Mouse (Mus musculus) lung, embryonic 15.5 days (tissue): Measurements from ENCODE around the gene Proca1. TPM values are rescaled to one million over a fixed set of nuclear protein-coding genes. Genes with fewer than 3 reads are reported as not detected.
A peak's percentile ranks its signal among the peaks of the same experiment; 100 is the strongest.
"Not testable (repeated sequence)": the region's sequence is repeated elsewhere in the genome, so short reads cannot be mapped to it uniquely, and the experiment has no call there.

Source experiments
- ATAC-seq: fragments of 200-750 bp; cut with Nextera tagmentation; 2 replicates; pipeline ENCODE4 v1.8.0; 2017; ENCODE audit warnings: moderate number of reproducible peaks, borderline replicate concordance; ENCODE audit not compliant: low FRiP score, low TSS enrichment; ENCODE audit errors: extremely low read depth
- H3K27ac ChIP-seq: fragments of 300-500 bp; sonication (generic); 2 replicates; pipeline ENCODE4 v1.5.1; 2015; ENCODE audit warnings: moderate library complexity, mild to moderate bottlenecking, inconsistent platforms
- H3K27me3 ChIP-seq: fragments of 300-500 bp; sonication (generic); 2 replicates; pipeline ENCODE4 v1.6.1; 2015; ENCODE audit warnings: inconsistent platforms
- H3K36me3 ChIP-seq: fragments of 300-500 bp; sonication (generic); 2 replicates; pipeline ENCODE4 v1.6.1; 2015; ENCODE audit warnings: inconsistent platforms
- H3K4me1 ChIP-seq: fragments of 300-500 bp; sonication (generic); 2 replicates; pipeline ENCODE4 v1.6.1; 2015; ENCODE audit warnings: inconsistent platforms
- H3K4me2 ChIP-seq: fragments of 300-500 bp; sonication (generic); 2 replicates; pipeline ENCODE4 v1.6.1; 2015; ENCODE audit warnings: inconsistent platforms, mild to moderate bottlenecking, moderate library complexity
- H3K4me3 ChIP-seq: fragments of 300-500 bp; sonication (generic); 2 replicates; pipeline ENCODE4 v1.5.1; 2015; ENCODE audit warnings: mild to moderate bottlenecking, inconsistent platforms
- H3K9ac ChIP-seq: fragments of 300-500 bp; sonication (generic); 2 replicates; pipeline ENCODE4 v1.6.1; 2015; ENCODE audit warnings: inconsistent platforms
- H3K9me3 ChIP-seq: fragments of 300-500 bp; sonication (generic); 2 replicates; pipeline ENCODE4 v1.6.1; 2016; ENCODE audit warnings: inconsistent platforms
- WGBS: fragments of 180-500 bp; shearing (Covaris S2); methylation state at CpG from one replicate; pipeline ENCODE4 v1.1.7; 2015; 5-methylcytosine and 5-hydroxymethylcytosine counted together
- polyA plus RNA-seq: library from polyadenylated mRNA; unstranded; fragments of >200 nt; fragmentation: Nextera tagmentation; extraction: Ambion mirVana; gene quantifications from 2 replicates; pipeline ENCODE4 v1.2.1, GENCODE M21; 2015

Proca1 gene
- polyA plus RNA-seq, 1 experiment from 2014 or later: 4.7 TPM

- H3K4me3 ChIP-seq, H3K27ac ChIP-seq, H3K4me2 ChIP-seq, ATAC-seq, H3K9me3 ChIP-seq, H3K9ac ChIP-seq, H3K27me3 ChIP-seq: not testable (repeated sequence)
- H3K36me3 ChIP-seq: peaks cover 26% of the 10 kb centered on the region
- WGBS: 91% methylated on average over 6 of the region's 6 CpGs
- H3K4me1 ChIP-seq: peaks cover 48% of the 10 kb centered on the region
Measured at GRCm38 (mm10) chr11:78184702-78185101, 8.5 kb upstream of the Proca1 start.

DNA sequence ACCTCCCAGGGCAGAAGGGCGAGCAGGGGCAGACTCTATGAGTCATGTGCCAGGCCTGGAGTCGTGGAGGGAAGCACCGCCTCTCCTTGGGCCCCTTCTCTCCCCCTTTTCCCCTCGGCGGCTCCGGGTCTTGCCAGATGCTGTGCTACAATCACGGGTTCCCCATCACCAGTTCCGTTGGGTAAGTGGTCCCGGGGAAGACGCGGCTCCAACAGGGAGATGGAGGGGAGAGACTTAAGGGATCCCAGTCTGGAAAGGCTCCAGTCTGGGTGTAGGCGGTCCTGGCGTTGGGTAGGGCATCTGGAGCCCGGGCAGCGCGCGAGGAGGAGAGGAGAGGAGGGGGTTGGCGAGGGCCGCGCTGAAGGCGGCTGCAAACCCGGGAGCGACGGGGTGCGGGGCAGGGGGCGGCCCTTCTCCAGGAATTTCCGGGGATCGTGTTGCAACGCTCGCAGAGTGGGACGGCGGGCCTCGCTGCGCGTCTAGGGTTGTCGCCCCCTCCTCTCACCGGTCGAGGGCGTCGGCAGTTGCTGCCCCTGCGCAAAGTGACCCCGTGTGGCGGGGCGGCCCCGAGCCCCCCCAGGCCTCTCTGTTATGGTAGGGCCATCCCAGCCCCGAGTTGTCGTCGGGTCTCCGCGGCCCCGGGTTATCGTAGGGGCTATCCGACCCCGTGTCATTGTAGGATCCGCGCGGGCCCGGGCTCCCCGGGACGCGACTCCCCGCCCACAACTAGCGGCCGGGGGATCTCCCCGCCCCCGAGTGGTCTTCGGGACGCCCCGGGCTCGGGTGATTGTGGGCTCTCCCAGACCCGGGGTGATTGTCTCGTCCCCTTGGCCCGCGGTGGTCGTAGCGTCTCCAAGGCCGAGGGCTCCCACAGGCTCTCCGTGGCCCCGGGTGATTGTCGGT lies 4.6 kb upstream of the Proca1 start, which contains the start of gene Rab34:
TSS of gene Rab34 (plus strand) at position 100 of the 903 bp plus-strand sequence.
- peak; percentile 84 for ATAC-seq
- Histone ChIP-seq H3K4me3 (peak within 1 kb of the TSS; percentile 68), H3K9ac (peak within 1 kb of the TSS; percentile 94), H3K4me1 (peaks cover 29% of the 10 kb centered on the region), H3K27ac (peak within 1 kb of the TSS; percentile 100), H3K36me3 (peaks cover 18% of the 10 kb centered on the region), H3K9me3 (no peaks in the 10 kb centered on the region), H3K27me3 (no peaks in the 10 kb centered on the region), H3K4me2 (peak within 1 kb of the TSS; percentile 67)
- 1% methylated on average over 68 of the region's 80 CpGs for WGBS

DNA sequence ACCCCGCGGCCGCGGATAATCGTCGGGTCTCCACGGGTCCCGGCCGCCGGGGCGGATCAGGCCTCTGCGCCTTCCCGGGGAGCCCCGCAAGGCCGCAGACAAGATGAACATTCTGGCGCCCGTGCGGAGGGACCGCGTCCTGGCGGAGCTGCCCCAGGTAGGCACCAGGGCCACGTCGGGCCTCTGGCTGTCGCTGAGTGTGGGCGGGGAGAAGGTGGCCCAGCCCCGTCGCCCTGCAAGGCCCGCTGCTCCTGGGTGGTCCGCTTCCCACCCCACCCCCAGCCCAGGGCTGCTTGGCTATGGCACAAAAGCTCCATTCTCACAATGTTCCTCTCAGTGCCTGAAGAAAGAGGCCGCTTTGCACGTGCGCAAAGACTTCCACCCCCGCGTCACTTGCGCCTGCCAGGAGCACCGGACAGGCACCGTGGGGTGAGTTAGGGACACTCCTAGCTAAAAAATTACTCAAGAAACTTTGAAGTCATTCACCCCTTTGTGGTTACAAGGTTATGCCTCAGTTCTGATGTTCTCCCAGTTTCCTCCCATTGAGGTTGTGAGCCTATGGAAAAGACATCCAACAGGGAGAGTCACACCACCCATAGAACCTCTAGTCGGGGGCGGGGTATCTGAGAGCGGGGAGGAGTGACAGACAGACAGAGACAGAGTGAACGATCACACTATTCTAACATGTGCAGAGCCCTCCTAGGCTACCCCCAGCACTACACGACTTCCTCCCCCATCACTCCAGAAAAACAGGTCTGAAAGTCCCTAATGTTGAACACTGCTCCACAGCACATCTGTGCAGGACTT lies 3.8 kb upstream of the Proca1 start:
- Histone ChIP-seq H3K27ac (peak overlapping the region; percentile 100), H3K9ac (peak overlapping the region; percentile 94), H3K36me3 (peaks cover 18% of the 10 kb centered on the region), H3K9me3 (no peaks in the 10 kb centered on the region), H3K4me2 (peak overlapping the region; percentile 67), H3K4me3 (peak overlapping the region; percentile 68), H3K4me1 (peaks cover 22% of the 10 kb centered on the region), H3K27me3 (no peaks in the 10 kb centered on the region)
- WGBS: under 1% methylated on average over 41 of the region's 42 CpGs
- peak; percentile 90 for ATAC-seq

- no peaks in the 10 kb centered on the region for H3K9me3 ChIP-seq
- H3K36me3 ChIP-seq: peaks cover 18% of the 10 kb centered on the region
- no peak for ATAC-seq
- peak overlapping the region; percentile 67 for H3K4me2 ChIP-seq
- WGBS: 47% methylated on average over 6 of the region's 6 CpGs
- H3K4me1 ChIP-seq: peaks cover 25% of the 10 kb centered on the region
- peak overlapping the region; percentile 68 for H3K4me3 ChIP-seq
- peak overlapping the region; percentile 100 for H3K27ac ChIP-seq
- peak overlapping the region; percentile 94; the same call in 1 of the 2 replicates for H3K9ac ChIP-seq
- H3K27me3 ChIP-seq: no peaks in the 10 kb centered on the region
Measured at GRCm38 (mm10) chr11:78190041-78190440, 3.2 kb upstream of the Proca1 start.

GRCm38 (mm10) chr11:78194411-78195100 lies 1.4 kb downstream of the Proca1 start:
- Histone ChIP-seq H3K9ac (peak overlapping the region; percentile 27), H3K4me1 (peaks cover 26% of the 10 kb centered on the region), H3K27ac (peak overlapping the region; percentile 71), H3K4me3 (peak overlapping the region; percentile 57), H3K9me3 (no peaks in the 10 kb centered on the region), H3K36me3 (peaks cover 18% of the 10 kb centered on the region), H3K4me2 (peak overlapping the region; percentile 67), H3K27me3 (no peaks in the 10 kb centered on the region)
- 3% methylated on average over 30 of the region's 30 CpGs for WGBS
- peak; percentile 77 for ATAC-seq

- ATAC-seq: no peak
- WGBS: 48% methylated on average over 23 of the region's 23 CpGs
- H3K4me1 ChIP-seq: peaks cover 20% of the 10 kb centered on the region
- H3K4me2 ChIP-seq: peak overlapping the region; percentile 67
- H3K9ac ChIP-seq: peak overlapping the region; percentile 27
- no peaks in the 10 kb centered on the region for H3K9me3 ChIP-seq
- peak overlapping the region; percentile 71 for H3K27ac ChIP-seq
- H3K27me3 ChIP-seq: no peaks in the 10 kb centered on the region
- H3K4me3 ChIP-seq: peak overlapping the region; percentile 57
- peaks cover 18% of the 10 kb centered on the region for H3K36me3 ChIP-seq
Measured at GRCm38 (mm10) chr11:78195101-78195863, 2.1 kb downstream of the Proca1 start.

GRCm38 (mm10) chr11:78202372-78202771 lies 9.2 kb downstream of the Proca1 start:
- H3K4me1 ChIP-seq: no peaks in the 10 kb centered on the region
- ATAC-seq: no peak
- no peak overlapping the region for H3K4me3 ChIP-seq
- H3K27me3 ChIP-seq: no peaks in the 10 kb centered on the region
- H3K9me3 ChIP-seq: no peaks in the 10 kb centered on the region
- no peak overlapping the region for H3K27ac ChIP-seq
- 89% methylated on average over 3 of the region's 3 CpGs for WGBS
- no peak overlapping the region for H3K4me2 ChIP-seq
- H3K36me3 ChIP-seq: peaks cover 20% of the 10 kb centered on the region
- no peak overlapping the region for H3K9ac ChIP-seq

DNA sequence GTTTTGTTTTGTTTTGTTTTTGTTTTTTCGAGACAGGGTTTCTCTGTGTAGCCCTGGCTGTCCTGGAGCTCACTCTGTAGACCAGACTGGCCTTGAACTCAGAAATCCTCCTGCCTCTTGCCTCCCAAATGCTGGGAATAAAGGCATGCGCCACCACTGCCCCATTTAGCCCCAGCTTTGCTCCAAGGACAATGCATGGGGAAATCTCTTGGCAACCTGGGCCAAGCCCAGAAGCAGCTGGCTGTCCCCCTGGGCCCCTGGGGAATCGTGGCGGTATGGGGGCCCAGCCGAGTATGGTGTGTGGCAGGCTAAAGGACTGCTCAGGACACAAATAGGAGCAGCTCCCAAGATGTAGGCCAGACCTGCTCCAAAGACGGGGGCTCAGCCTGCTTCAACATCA lies 11.1 kb downstream of the Proca1 start:
- Histone ChIP-seq H3K27me3 (no peaks in the 10 kb centered on the region), H3K9ac (no peak overlapping the region), H3K9me3 (no peaks in the 10 kb centered on the region), H3K4me1 (no peaks in the 10 kb centered on the region), H3K36me3 (peaks cover 39% of the 10 kb centered on the region), H3K4me2 (no peak overlapping the region), H3K4me3 (no peak overlapping the region), H3K27ac (no peak overlapping the region)
- no peak for ATAC-seq
- WGBS: 80% methylated on average over 6 of the region's 6 CpGs

GRCm38 (mm10) chr11:78205361-78206206 lies 12.4 kb downstream of the Proca1 start:
- Histone ChIP-seq H3K36me3 (peaks cover 52% of the 10 kb centered on the region), H3K27ac (no peak overlapping the region), H3K4me2 (no peak overlapping the region), H3K27me3 (no peaks in the 10 kb centered on the region), H3K9ac (no peak overlapping the region), H3K4me3 (no peak overlapping the region), H3K9me3 (no peaks in the 10 kb centered on the region), H3K4me1 (no peaks in the 10 kb centered on the region)
- no peak for ATAC-seq
- WGBS: 73% methylated on average over 13 of the region's 13 CpGs

DNA sequence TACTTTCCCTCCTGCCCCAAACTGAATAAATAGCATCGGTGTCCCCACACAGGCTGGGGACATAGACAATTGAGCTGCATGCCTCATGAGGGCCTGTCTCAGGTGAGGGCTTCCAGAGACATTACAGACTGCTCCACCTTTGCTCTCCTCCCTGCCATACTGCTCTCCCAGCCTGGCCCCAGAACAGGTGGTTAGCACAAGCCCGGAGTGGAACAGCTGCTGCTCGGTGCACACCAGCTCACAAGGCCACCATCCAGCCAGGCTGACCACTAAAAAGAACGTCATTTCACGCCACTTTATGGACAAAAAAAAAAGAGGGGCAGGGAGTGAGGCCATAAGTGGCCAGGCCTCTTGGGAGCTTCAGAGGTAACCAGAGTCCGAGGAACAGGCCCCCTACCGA lies 14.0 kb downstream of the Proca1 start:
- H3K4me3 ChIP-seq: no peak overlapping the region
- H3K36me3 ChIP-seq: peaks cover 65% of the 10 kb centered on the region
- no peaks in the 10 kb centered on the region for H3K4me1 ChIP-seq
- H3K9ac ChIP-seq: no peak overlapping the region
- ATAC-seq: no peak
- H3K27ac ChIP-seq: no peak overlapping the region
- H3K27me3 ChIP-seq: no peaks in the 10 kb centered on the region
- H3K4me2 ChIP-seq: no peak overlapping the region
- WGBS: 86% methylated on average over 7 of the region's 7 CpGs
- H3K9me3 ChIP-seq: no peaks in the 10 kb centered on the region
